Mouse (Mus musculus): ENCODE results near the gene Rslcan18. TPM values are rescaled to one million over a fixed set of nuclear protein-coding genes. Genes with fewer than 3 reads are reported as not detected.
A peak's percentile ranks its signal among the peaks of the same experiment; 100 is the strongest.
"Not testable (repeated sequence)": the region's sequence is repeated elsewhere in the genome, so short reads cannot be mapped to it uniquely, and the experiment has no call there.

Rslcan18 gene
- total RNA-seq (2014; fragmentation: Nextera tagmentation) = 0.22 and 2.1 TPM in 2 replicates
- 0.15 and 0.99 TPM in 2 replicates for total RNA-seq (2017)

DNA sequence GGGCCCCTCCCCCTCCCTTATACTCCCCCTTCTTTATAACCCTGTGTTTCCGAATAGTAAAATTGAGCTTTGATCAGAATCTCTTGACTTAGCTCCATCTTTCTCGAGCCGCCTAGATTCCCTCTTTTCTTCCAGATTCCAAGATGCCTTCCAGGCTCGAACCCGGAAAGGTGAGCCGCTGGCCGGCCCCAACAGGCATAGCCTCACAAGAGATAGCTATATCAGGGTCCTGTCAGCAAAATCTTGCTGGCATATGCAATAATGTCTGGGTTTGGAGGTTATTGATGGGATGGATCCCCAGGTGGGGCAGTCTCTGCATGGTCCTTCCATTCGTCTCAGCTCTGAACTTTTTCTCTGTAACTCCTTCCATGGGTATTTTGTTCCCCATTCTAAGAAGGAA, at the start of gene Rslcan18:
Rslcan18 (minus strand) TSS at position 101 of the 400 bp plus-strand sequence.
- ATAC-seq (replicated peaks; ENCODE audit: low FRiP score, low TSS enrichment, poor library complexity, severe bottlenecking) = not testable (repeated sequence)

DNA sequence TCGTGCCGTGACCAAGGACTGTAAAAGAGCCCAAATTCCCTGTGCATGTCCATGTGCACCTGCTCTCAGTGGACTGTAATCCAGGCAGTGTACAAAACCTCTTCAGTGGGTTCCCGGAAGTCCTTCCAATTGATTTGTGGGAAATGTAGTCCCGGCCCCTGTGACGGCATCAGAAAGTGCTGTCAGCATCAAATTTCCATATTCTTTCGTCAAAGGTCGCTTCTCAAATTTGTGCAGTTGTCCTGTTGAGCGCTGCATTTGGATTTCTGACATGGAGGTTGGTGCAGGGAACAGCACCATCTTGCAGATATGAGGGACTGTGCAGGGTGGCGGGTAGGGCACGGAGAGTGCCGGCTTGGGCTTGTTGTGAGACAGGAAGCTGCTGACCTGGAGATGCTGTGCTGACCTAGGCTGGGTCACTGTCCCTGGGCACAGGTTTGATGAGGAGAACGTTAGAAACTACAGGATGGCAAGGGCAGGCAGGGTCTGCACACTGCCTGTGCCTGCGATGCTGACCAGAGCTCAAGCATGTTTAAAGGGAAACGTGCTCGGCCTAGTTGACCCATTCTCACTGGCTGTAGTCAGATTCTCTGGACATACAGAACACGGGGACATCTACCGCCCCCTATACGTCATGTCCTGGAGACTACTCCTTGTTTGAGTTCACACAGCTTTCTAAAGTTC, 12.1 kb upstream of the Rslcan18 start:
- peak; percentile 98 for ATAC-seq (replicated peaks; ENCODE audit: low FRiP score, low TSS enrichment, poor library complexity, severe bottlenecking)

DNA sequence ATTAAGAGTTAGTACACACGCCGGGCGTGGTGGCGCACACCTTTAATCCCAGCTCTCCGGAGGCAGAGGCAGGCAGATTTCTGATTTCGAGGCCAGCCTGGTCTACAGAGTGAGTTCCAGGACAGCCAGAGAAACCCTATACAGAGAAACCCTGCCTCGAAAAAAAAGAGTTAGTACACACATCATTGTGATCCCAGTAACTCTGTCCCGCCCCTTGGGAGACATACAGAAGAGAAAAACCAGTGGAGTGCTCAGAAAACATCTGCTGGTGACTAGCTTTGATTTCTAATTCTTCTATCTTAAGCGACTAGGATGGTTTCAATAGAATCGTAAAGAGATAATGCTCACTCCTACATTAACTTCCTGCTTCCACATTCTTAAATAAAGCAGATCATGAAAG, 11.4 kb upstream of the Rslcan18 start:
- not testable (repeated sequence) for ATAC-seq (replicated peaks; ENCODE audit: low FRiP score, low TSS enrichment, poor library complexity, severe bottlenecking)

DNA sequence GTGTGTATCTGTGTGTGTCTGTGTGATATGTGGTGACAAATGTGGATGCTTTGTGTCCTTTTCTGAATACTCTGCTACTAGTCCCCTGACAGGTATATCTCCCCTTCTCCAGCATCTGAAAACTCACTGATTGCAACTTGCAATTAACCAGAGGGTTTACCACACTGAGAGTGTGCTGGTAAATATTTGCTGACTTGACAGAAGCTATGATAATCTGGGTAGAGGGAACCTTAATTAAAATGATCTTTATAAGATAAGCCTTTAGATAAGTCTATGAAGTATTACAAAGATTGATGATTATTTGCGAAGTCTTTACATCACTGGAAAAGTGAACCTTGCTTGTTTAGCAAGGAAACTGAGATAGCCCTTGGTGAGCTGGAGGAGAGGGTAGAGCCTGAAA, 8.4 kb upstream of the Rslcan18 start:
- no peak for ATAC-seq (replicated peaks; ENCODE audit: low FRiP score, low TSS enrichment, poor library complexity, severe bottlenecking)

DNA sequence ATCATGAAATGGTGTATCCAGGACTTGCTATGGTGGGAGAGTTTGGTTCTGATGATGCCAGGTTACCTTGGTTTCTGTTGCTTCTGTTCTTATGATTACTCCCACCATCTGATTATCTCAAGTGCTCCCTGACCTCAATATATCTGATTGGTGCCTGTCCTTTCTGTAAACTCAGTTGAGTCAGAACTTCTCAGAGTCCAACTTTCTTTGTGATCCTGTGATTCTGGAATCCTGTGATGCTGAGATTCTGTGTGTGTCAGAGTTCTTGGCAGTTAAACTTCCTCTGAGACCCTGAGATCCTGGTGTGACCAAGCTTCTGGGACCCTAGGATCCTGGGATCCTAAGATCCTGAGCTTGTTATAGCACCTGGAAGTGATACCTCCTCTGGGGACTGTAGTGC, 5.3 kb upstream of the Rslcan18 start, which contains the start of gene Zfp759:
Zfp759 (plus strand) TSS at position 301 of the 400 bp plus-strand sequence.
- ATAC-seq (replicated peaks; ENCODE audit: low FRiP score, low TSS enrichment, poor library complexity, severe bottlenecking) = not testable (repeated sequence)

DNA sequence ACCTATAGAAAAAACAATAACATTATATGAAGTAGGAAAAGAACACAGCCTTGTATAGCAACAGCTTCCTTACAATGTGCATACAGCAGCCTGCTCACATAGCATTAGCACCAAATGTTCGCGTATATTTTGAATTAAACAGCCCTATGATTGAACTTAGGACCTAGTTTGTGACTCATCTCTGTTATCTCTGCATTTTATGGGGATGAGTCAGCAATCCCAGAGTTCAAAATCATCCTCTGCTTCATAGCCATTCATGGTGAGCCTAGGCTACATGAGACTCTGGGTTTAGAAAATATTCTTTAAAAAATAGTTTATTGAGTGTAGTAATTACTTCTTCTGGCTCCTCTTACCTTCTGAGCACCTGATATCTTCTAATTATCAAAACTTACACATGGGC, 2.8 kb downstream of the Rslcan18 start:
- no peak for ATAC-seq (replicated peaks; ENCODE audit: low FRiP score, low TSS enrichment, poor library complexity, severe bottlenecking)

DNA sequence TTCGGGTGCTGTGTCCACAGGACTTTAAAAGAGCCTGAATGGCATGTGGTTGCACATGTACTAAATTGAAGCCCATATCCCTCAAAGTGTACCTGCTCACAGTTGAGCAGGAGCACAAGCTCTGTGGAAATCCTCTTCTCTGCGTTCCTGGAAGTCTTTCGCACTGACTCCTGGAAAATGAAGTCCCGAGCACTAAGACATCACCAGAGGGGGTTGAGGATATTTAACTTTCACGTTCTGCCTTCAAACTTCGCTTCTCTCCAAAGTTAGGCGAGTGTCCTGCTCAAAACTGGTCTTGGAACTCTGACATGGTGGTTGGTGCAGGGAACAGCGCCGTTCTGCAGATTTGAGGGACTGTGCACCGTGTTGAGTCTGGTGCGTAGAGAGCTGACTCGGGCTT, 4.0 kb downstream of the Rslcan18 start:
- no peak for ATAC-seq (replicated peaks; ENCODE audit: low FRiP score, low TSS enrichment, poor library complexity, severe bottlenecking)

DNA sequence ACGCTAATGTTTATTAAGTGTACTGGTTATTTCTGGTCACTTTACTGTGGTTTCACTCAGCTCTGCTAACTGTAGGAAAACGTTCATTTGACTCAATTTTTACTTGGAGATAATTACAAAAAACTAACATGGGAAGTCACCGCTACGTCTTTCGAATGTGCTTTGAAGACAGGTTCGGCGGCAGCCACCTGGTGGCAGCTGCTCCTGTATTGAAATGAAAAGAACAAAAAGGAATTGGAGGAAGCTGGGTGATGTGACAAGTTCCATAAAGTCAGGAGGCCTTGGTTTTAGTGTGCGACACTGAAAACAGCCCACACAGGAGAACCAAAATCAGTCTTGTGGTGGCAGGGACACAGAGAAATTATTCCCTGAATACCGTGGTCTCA, 7.2 kb downstream of the Rslcan18 start:
- peak; percentile 85 for ATAC-seq (replicated peaks; ENCODE audit: low FRiP score, low TSS enrichment, poor library complexity, severe bottlenecking)

DNA sequence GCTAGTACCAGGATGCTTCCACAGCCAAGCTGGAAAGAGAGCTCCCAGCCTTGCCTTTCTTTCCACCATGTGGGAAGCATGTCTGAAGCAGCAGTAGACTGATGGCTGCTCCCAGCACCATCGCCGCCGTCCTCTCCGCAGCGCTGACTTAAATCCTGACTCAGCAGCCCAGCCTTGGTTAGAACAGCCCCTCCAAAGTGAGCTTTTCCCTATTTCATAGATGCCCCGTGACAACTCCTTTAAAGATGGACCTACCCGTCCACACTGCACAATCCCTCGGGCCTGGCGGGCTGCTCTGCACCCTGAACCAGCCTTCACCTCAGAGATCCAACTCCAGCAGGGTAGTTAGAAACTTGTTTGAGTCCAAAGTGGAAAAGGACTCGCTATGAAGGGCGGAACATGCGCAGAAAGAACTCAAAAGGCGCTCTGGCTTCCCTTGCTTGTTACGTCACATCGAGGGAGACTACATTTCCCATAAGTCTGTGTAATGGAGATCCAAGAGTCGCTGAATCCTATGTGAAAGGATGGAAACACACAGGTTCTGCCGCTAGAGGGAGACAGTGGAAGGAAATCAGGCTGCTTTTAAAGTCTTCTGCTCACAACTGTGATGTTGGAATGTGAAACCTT, 7.8 kb downstream of the Rslcan18 start, which contains the start of gene Gm28557:
Gm28557 (minus strand) TSS at position 411 of the 627 bp plus-strand sequence.
- ATAC-seq (replicated peaks; ENCODE audit: low FRiP score, low TSS enrichment, poor library complexity, severe bottlenecking) = peak; percentile 98

DNA sequence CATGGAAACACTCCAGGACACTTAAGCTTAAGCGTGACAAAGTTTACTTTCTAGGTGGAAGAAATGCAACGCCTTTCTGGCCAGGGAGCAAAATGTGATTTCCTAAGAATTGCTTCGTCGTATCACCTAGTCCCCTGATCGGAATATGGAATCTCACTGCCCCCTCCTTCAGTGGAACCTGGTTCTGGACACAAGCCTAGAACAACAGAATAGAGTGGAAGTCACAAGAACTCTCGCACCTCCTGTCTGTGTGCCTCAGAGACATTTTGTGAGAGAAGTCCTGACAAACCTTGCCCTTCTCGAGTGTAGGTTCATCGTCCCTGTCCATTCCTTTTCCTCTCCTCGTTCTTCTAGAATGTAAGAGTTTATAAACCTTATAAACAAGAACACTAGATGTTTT, 8.4 kb downstream of the Rslcan18 start:
- no peak for ATAC-seq (replicated peaks; ENCODE audit: low FRiP score, low TSS enrichment, poor library complexity, severe bottlenecking)

DNA sequence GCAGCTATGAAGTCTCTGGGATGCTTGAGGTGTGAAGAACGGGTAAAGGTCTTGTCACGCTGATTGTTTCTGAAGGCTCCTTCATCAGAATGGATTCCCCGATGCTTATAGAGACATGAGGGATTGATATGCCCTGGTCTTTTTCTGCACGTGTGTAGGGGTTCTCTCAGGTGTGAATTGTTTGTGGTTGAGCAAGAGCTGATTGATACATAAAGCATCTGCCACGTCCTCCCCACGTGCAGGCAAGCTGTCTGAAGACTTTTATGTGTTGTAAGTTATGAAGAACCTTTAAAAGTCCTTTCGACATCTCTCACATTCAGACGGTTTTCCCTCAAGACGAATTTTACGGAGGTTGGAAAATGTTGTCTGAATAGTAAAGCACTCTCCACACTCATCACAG, 18.2 kb downstream of the Rslcan18 start, which contains the start of gene Zfp708:
Zfp708 (minus strand) TSS at position 101 of the 400 bp plus-strand sequence.
- ATAC-seq (replicated peaks; ENCODE audit: low FRiP score, low TSS enrichment, poor library complexity, severe bottlenecking) = no peak

DNA sequence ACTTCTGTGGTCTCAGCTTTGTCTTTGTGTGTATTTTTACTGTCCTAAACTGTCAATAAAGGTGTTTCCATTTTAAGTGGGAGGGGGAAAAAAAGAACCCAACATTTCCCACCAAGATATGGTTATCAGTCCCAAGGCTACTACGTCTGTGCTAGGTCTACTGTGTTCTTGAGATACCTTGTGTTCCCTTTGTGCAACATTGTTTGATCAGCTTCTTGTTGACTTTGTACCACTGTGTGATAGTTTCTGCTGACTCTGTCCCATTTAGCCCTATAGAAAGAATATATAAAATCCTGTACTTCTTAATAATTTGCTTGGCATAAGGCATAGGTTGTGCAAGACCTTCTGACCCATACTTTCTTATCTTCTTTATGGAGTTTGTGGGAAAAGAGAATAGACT, 25.9 kb downstream of the Rslcan18 start:
- no peak for ATAC-seq (replicated peaks; ENCODE audit: low FRiP score, low TSS enrichment, poor library complexity, severe bottlenecking)

DNA sequence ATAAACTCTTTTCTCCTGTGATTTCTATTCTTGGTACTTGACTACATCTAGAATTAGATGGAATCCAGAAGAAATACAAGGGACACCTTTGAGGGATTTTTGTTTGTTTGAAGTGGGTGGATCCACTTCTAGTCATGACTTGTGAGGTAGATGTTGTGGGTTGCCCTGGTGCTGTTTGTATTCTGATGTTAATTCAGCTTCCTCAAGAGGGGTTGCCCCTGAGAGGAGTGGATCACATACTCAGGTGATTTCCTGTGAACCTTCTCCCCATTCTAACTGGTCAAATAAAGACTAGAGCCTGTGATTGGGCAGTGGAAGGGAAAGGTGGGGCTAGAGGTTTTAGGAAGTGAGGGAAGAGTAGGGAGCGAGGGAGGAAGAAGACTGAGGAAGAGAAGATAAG, 34.1 kb downstream of the Rslcan18 start:
- no peak for ATAC-seq (replicated peaks; ENCODE audit: low FRiP score, low TSS enrichment, poor library complexity, severe bottlenecking)

DNA sequence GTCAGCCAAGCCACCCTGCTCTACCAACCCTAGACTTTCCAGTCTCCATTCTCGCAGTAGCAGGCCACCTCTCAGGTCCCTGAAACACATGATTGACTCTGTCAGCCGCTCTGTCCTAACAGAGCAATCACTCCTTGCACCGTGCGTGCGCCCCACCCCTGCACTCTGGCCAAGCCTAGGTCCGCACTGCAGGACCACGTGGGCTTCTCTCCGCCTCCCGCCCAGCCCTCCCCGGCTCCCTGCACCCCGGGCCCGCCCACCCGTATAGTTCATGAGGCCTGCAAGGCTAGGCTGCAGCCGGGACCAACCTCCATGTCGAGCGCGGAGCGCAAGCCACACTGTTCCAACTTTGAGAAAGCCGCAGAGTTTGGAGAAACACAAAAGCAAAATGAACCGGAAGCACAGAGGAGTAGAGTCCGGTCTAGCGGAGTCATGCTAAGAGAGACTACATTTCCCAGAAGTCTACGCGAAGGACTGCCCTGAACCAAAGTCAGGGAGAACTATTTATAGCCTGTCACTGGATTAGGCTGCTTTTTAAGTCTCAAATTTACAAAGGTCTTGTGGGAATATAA, 34.8 kb downstream of the Rslcan18 start:
- ATAC-seq (replicated peaks; ENCODE audit: low FRiP score, low TSS enrichment, poor library complexity, severe bottlenecking) = peak; percentile 96

DNA sequence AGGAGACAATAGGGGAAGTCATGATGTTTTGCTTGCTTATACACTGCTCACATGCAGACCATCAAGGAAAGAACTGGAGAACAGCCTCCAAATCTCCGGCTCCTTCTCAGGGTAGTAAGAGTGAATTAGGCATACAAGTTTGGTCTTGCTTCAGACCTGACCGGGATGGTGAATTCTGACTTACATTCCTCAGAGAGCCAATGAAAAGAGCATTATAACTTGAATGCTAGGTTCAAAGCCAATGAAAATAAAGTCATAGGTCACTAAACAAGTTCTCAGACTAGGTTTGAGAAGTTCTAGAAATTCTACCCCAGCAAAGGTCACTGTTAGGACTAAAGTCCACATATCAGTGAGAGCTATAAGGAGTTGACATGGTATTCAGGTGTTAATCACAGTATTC, 38.8 kb downstream of the Rslcan18 start:
- no peak for ATAC-seq (replicated peaks; ENCODE audit: low FRiP score, low TSS enrichment, poor library complexity, severe bottlenecking)

DNA sequence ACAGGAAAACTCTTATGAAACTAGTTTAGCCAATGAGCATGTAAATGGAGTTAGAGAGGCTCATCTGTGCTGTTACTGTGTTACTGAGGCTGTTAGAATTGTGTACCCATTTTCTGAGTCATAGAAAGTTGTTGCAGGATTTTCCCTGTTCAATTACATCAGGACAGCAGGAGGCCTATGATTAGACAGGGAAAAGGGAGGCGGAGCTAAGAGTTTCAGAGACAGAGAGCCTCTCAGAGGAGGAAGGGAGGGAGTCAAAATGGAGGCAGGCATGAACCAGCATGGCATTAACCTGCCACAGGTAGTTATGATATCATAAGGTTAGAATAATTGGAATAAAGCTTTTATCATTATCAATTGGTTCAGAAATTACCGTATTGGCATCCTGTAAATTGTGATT, 43.3 kb downstream of the Rslcan18 start:
- no peak for ATAC-seq (replicated peaks; ENCODE audit: low FRiP score, low TSS enrichment, poor library complexity, severe bottlenecking)

DNA sequence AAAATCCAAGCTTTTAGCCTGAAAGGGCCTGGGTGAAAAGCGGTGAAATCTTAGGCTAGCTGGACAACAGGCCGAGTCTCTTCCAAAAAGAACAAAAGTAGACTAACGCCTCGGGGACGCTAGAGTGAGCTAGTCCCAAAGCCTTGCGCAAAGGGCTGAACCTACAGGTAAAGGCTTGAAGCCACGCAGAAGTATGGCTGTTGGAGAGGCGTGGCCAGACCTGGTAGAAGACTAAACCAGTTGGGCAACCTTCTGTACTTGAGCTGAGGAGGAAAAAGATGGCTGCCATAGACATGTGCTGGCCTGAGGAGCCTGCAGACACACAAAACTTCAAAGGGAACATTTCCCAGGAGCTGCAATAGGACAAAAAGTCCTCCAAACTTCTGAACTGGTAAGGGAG, 50.7 kb downstream of the Rslcan18 start:
- no peak for ATAC-seq (replicated peaks; ENCODE audit: low FRiP score, low TSS enrichment, poor library complexity, severe bottlenecking)

DNA sequence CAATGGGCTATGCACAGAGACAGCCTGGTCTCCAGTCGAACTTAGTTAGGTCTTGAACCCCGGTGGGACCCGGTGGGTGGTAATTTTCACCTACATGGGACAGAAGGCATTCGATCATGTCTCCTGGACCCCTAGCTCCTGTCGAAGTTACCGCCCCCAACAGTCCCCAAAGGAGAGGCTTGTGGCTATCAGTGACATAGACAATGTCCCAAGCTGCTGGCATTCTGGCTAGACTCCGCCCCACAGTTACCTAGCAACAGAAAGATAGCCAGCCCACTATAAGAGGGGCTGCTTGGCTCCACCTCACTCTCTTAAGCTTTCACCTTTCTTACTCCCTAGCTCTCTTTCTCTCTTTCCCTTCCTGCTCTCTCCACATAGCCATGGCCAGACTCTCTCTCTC, 53.6 kb downstream of the Rslcan18 start:
- no peak for ATAC-seq (replicated peaks; ENCODE audit: low FRiP score, low TSS enrichment, poor library complexity, severe bottlenecking)

DNA sequence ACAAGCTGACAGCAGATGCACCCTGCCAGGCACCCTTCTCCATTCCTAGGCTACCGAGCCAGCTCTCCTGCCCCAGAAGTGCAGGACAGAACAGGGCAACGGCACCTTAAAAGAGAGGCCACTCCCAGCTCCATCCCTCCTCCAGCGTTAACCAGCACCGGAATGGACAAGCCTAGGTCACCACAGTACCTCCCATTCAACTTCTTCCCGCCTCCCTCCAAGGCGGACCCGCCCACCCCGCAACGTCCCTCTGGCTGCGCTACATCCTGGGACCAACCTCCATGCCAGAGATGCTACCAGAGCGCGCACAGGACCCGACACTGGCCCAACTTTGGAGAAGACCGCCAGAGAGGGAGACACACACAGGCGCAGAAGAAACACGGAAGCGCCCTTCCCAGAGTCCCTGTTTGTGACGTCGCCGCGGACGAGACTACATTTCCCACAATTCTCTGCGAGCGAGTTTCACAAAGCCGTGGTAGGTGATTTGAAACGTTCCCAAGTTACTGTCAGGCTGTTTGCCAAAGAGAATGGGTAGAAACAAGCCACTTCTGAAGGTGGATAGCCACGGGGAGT, 55.2 kb downstream of the Rslcan18 start, which contains the start of gene Zfp712:
Zfp712 (minus strand) TSS at position 385 of the 573 bp plus-strand sequence.
- peak; percentile 99 for ATAC-seq (replicated peaks; ENCODE audit: low FRiP score, low TSS enrichment, poor library complexity, severe bottlenecking)

DNA sequence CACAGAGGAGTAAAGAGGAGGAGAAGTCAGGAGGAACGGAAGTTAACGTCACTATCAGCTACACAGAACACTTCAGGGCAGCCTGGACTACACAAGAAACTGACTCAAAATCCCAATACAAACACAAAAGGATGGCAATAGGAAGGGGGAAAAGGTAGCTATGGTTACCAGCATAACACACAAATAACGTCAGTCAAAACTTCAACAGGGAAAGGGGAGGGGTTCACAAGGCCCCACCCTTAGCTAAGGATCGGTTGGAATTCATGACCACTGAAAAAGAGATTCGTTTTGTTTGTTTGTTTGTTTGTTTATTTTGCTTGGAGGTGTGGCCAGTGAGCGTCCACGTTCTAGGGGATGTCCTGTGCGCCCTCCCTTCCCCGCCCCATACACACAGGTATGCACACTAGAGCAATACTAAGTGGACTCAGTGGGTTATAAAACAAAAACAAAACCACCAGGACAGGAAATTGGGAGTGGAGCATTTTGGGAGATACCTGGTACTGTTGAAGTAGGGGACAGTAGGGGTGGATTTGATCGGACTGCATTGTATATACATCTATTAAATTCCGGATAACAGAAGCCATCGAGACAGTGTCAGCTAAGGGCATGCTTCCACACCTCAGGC, 55.8 kb downstream of the Rslcan18 start:
- peak; percentile 39 for ATAC-seq (replicated peaks; ENCODE audit: low FRiP score, low TSS enrichment, poor library complexity, severe bottlenecking)

All from megakaryocyte-erythroid progenitor cell, adult 5-6 weeks (primary cell).